Mouse (Mus musculus) heart, embryonic 11.5 days (tissue): ENCODE measurements around the gene Ccer1. TPM values are rescaled to one million over a fixed set of nuclear protein-coding genes. Genes with fewer than 3 reads are reported as not detected.

Experiments used
- ATAC-seq: fragments of 200-750 bp; cut with Nextera tagmentation; replicated peaks from 2 replicates; pipeline ENCODE4 v1.8.0; 2017; ENCODE audit warnings: moderate library complexity; ENCODE audit not compliant: insufficient number of reproducible peaks, low FRiP score, low TSS enrichment
- H3K27ac ChIP-seq: fragments of 300-500 bp; sonication (generic); 2 replicates; pipeline ENCODE4 v1.5.1; 2014; ENCODE audit warnings: mild to moderate bottlenecking, low read depth, low read length
- H3K27me3 ChIP-seq: fragments of 300-500 bp; sonication (generic); 2 replicates; pipeline ENCODE4 v1.6.1; 2014; ENCODE audit warnings: mild to moderate bottlenecking, low read length, mixed read lengths; ENCODE audit not compliant: control insufficient read depth, insufficient read depth
- H3K36me3 ChIP-seq: fragments of 300-500 bp; sonication (generic); 2 replicates; pipeline ENCODE4 v1.6.1; 2014; ENCODE audit warnings: mild to moderate bottlenecking, low read length, moderate library complexity, mixed read lengths; ENCODE audit not compliant: control insufficient read depth, insufficient read depth
- H3K4me1 ChIP-seq: fragments of 300-500 bp; sonication (generic); 2 replicates; pipeline ENCODE4 v1.6.1; 2014; ENCODE audit warnings: low read length; ENCODE audit not compliant: control insufficient read depth, insufficient read depth
- H3K4me2 ChIP-seq: fragments of 300-500 bp; sonication (generic); 2 replicates; pipeline ENCODE4 v1.6.1; 2014; ENCODE audit warnings: mild to moderate bottlenecking, moderate library complexity
- H3K4me3 ChIP-seq: fragments of 300-500 bp; sonication (generic); 2 replicates; pipeline ENCODE4 v1.5.1; 2014; ENCODE audit warnings: low read depth, low read length
- H3K9ac ChIP-seq: fragments of 300-500 bp; sonication (generic); 2 replicates; pipeline ENCODE4 v1.6.1; 2014; ENCODE audit warnings: mild to moderate bottlenecking, low read depth, low read length, moderate library complexity
- H3K9me3 ChIP-seq: fragments of 300-500 bp; sonication (generic); replicated peaks from 2 replicates; pipeline ENCODE4 v1.6.1; 2016; ENCODE audit warnings: low read length; ENCODE audit not compliant: control insufficient read depth
- WGBS: fragments of 180-500 bp; shearing (Covaris S2); extraction: QIAGEN DNeasy Blood & Tissue Kit; methylation state at CpG from one replicate; pipeline ENCODE4 v1.1.7; 2014; ENCODE audit not compliant: insufficient replicate concordance; 5-methylcytosine and 5-hydroxymethylcytosine counted together
- polyA plus RNA-seq: library from polyadenylated mRNA; unstranded; fragments of >200 nt; fragmentation: Nextera tagmentation; extraction: Ambion mirVana; gene quantifications from 2 replicates; pipeline ENCODE4 v1.2.1, GENCODE M21; 2014

Ccer1 gene
- polyA plus RNA-seq: not detected in 2 replicates

GRCm38 (mm10) chr10:97692913-97693312 lies at the start of gene Ccer1:
Gene Ccer1 (plus strand): TSS chr10:97693059.
- Histone ChIP-seq H3K4me1 (no peaks in the 10 kb centered on the region), H3K9me3 (no peaks in the 10 kb centered on the region), H3K27ac (no peak within 1 kb of the TSS), H3K36me3 (no peaks in the 10 kb centered on the region), H3K4me2 (peak within 1 kb of the TSS; percentile 31), H3K4me3 (no peak within 1 kb of the TSS), H3K27me3 (no peaks in the 10 kb centered on the region), H3K9ac (no peak within 1 kb of the TSS)
- ATAC-seq: no peak
- 66% methylated on average over 20 of the region's 20 CpGs for WGBS

- no peak within 1 kb of the TSS for H3K4me3 ChIP-seq
- H3K4me2 ChIP-seq: no peak within 1 kb of the TSS
- no peaks in the 10 kb centered on the region for H3K9me3 ChIP-seq
- H3K36me3 ChIP-seq: no peaks in the 10 kb centered on the region
- H3K4me1 ChIP-seq: no peaks in the 10 kb centered on the region
- no peaks in the 10 kb centered on the region for H3K27me3 ChIP-seq
- H3K9ac ChIP-seq: no peak within 1 kb of the TSS
- no peak for ATAC-seq
- H3K27ac ChIP-seq: no peak within 1 kb of the TSS
- 62% methylated on average over 2 of the region's 2 CpGs for WGBS
Observed at GRCm38 (mm10) chr10:97643768-97644167, 49.1 kb upstream of the Ccer1 start, which contains the start of gene Epyc. Gene Epyc (plus strand): TSS chr10:97644068.

- Histone ChIP-seq H3K36me3 (no peaks in the 10 kb centered on the region), H3K4me1 (no peaks in the 10 kb centered on the region), H3K4me2 (no peak overlapping the region), H3K9ac (no peak overlapping the region), H3K9me3 (no peaks in the 10 kb centered on the region), H3K27me3 (no peaks in the 10 kb centered on the region), H3K4me3 (no peak overlapping the region), H3K27ac (no peak overlapping the region)
- 69% methylated on average over 2 of the region's 2 CpGs for WGBS
- ATAC-seq: no peak
Observed at GRCm38 (mm10) chr10:97650334-97650733, 42.5 kb upstream of the Ccer1 start.

GRCm38 (mm10) chr10:97659489-97659888 lies 33.4 kb upstream of the Ccer1 start:
- ATAC-seq: no peak
- H3K4me2 ChIP-seq: no peak overlapping the region
- H3K27me3 ChIP-seq: no peaks in the 10 kb centered on the region
- no peaks in the 10 kb centered on the region for H3K9me3 ChIP-seq
- no peak overlapping the region for H3K9ac ChIP-seq
- H3K4me3 ChIP-seq: no peak overlapping the region
- H3K27ac ChIP-seq: no peak overlapping the region
- 74% methylated on average over 1 of the region's 1 CpGs for WGBS
- H3K36me3 ChIP-seq: no peaks in the 10 kb centered on the region
- no peaks in the 10 kb centered on the region for H3K4me1 ChIP-seq

- Histone ChIP-seq H3K4me3 (no peak overlapping the region), H3K9me3 (no peaks in the 10 kb centered on the region), H3K4me2 (no peak overlapping the region), H3K36me3 (no peaks in the 10 kb centered on the region), H3K27ac (no peak overlapping the region), H3K9ac (no peak overlapping the region), H3K4me1 (no peaks in the 10 kb centered on the region), H3K27me3 (no peaks in the 10 kb centered on the region)
- WGBS: 70% methylated on average over 4 of the region's 4 CpGs
- ATAC-seq: no peak
Observed at GRCm38 (mm10) chr10:97668656-97669055, 24.2 kb upstream of the Ccer1 start.

GRCm38 (mm10) chr10:97670202-97670601 lies 22.7 kb upstream of the Ccer1 start:
- H3K36me3 ChIP-seq: no peaks in the 10 kb centered on the region
- no peak for ATAC-seq

GRCm38 (mm10) chr10:97673239-97673638 lies 19.6 kb upstream of the Ccer1 start:
- Histone ChIP-seq H3K9ac (no peak overlapping the region), H3K27ac (no peak overlapping the region), H3K4me2 (no peak overlapping the region), H3K36me3 (no peaks in the 10 kb centered on the region), H3K9me3 (no peaks in the 10 kb centered on the region), H3K4me1 (no peaks in the 10 kb centered on the region), H3K27me3 (no peaks in the 10 kb centered on the region), H3K4me3 (no peak overlapping the region)
- no peak for ATAC-seq
- 58% methylated on average over 2 of the region's 2 CpGs for WGBS

More at GRCm38 (mm10) chr10:97670202-97670601, 22.7 kb upstream of the Ccer1 start:
- Histone ChIP-seq H3K27me3 (no peaks in the 10 kb centered on the region), H3K9ac (no peak overlapping the region), H3K4me1 (no peaks in the 10 kb centered on the region), H3K4me3 (no peak overlapping the region), H3K9me3 (no peaks in the 10 kb centered on the region), H3K4me2 (no peak overlapping the region), H3K27ac (no peak overlapping the region)
- WGBS: 51% methylated on average over 4 of the region's 4 CpGs

- no peaks in the 10 kb centered on the region for H3K27me3 ChIP-seq
- H3K36me3 ChIP-seq: no peaks in the 10 kb centered on the region
- ATAC-seq: no peak
- no peak overlapping the region for H3K4me3 ChIP-seq
- no peaks in the 10 kb centered on the region for H3K9me3 ChIP-seq
- H3K4me2 ChIP-seq: no peak overlapping the region
- no peak overlapping the region for H3K27ac ChIP-seq
- H3K4me1 ChIP-seq: no peaks in the 10 kb centered on the region
- no peak overlapping the region for H3K9ac ChIP-seq
Observed at GRCm38 (mm10) chr10:97682981-97683380, 9.9 kb upstream of the Ccer1 start.

- H3K27me3 ChIP-seq: no peaks in the 10 kb centered on the region
- ATAC-seq: no peak
- H3K9me3 ChIP-seq: no peaks in the 10 kb centered on the region
- no peak overlapping the region for H3K4me3 ChIP-seq
- no peak overlapping the region for H3K9ac ChIP-seq
- no peaks in the 10 kb centered on the region for H3K4me1 ChIP-seq
- no peak overlapping the region for H3K27ac ChIP-seq
- no peak overlapping the region for H3K4me2 ChIP-seq
- 81% methylated on average over 1 of the region's 1 CpGs for WGBS
- H3K36me3 ChIP-seq: no peaks in the 10 kb centered on the region
Observed at GRCm38 (mm10) chr10:97687198-97687597, 5.7 kb upstream of the Ccer1 start.
